Mouse (Mus musculus) sigmoid colon, adult 10 weeks (tissue): ENCODE data around the gene Tigar. TPM values are rescaled to one million over a fixed set of nuclear protein-coding genes. Genes with fewer than 3 reads are reported as not detected.

Source experiments
- polyA plus RNA-seq: library from polyadenylated mRNA; stranded (reverse); fragments of 350-450 nt; fragmentation: Illumina TruSeq; extraction: RNeasy Lipid Tissue Mini Kit (QIAGEN cat#74804); gene quantifications from one replicate; pipeline ENCODE4 v1.2.3, GENCODE M21; 2014; ENCODE audit warnings: low read depth, low replicate concordance

The Tigar gene
- 6.4 TPM for polyA plus RNA-seq

GRCm38 (mm10) chr6:127109402-127109930, at the start of gene Tigar:
Gene Tigar (minus strand): TSS chr6:127109557.

GRCm38 (mm10) chr6:127152106-127152951, 43.0 kb upstream of the Tigar start, which contains the start of gene Ccnd2:
Gene Ccnd2 (minus strand): TSS chr6:127152193.

GRCm38 (mm10) chr6:127072817-127073216, 36.5 kb downstream of the Tigar start, which contains the start of gene Fgf23:
Gene Fgf23 (plus strand): TSS chr6:127072902.

Other genes starting within 250 kb of the Tigar start
- 0.32 TPM for gene Dyrk4, start 187.7 kb downstream of the Tigar start, polyA plus RNA-seq
- 16.2 TPM for gene Rad51ap1, start 170.0 kb downstream of the Tigar start, polyA plus RNA-seq
- 22.7 TPM for gene D6Wsu163e, start 169.6 kb downstream of the Tigar start, polyA plus RNA-seq
- gene Fgf6, start 94.0 kb downstream of the Tigar start, polyA plus RNA-seq, result not detected
- gene Fgf23, start 36.7 kb downstream of the Tigar start, polyA plus RNA-seq, result not detected
- 96.0 TPM for gene Ccnd2, start 42.6 kb upstream of the Tigar start, polyA plus RNA-seq